Mouse (Mus musculus): ENCODE data around the gene Gm21987.
A peak's percentile ranks its signal among the peaks of the same experiment; 100 is the strongest.

Gm21987 gene

GRCm38 (mm10) chr16:38372876-38373275 is 26.0 kb downstream of the Gm21987 start:
- no peak for DNase-seq

- DNase-seq = no peak
Observed at GRCm38 (mm10) chr16:38373439-38373838, 26.6 kb downstream of the Gm21987 start.

- DNase-seq = no peak
Observed at GRCm38 (mm10) chr16:38373941-38374340, 27.1 kb downstream of the Gm21987 start.

- no peak for DNase-seq
Observed at GRCm38 (mm10) chr16:38374379-38375140, 27.7 kb downstream of the Gm21987 start.

- no peak for DNase-seq
Observed at GRCm38 (mm10) chr16:38375182-38375581, 28.3 kb downstream of the Gm21987 start.

- peak; percentile 66 for DNase-seq
Observed at GRCm38 (mm10) chr16:38376163-38376840, 29.5 kb downstream of the Gm21987 start.

GRCm38 (mm10) chr16:38376841-38377249 is 30.0 kb downstream of the Gm21987 start:
- no peak for DNase-seq

- no peak for DNase-seq
Observed at GRCm38 (mm10) chr16:38377546-38377945, 30.7 kb downstream of the Gm21987 start.

GRCm38 (mm10) chr16:38378591-38378990 is 31.8 kb downstream of the Gm21987 start:
- DNase-seq = no peak

GRCm38 (mm10) chr16:38379088-38379487 is 32.2 kb downstream of the Gm21987 start:
- no peak for DNase-seq

GRCm38 (mm10) chr16:38379493-38379892 is 32.7 kb downstream of the Gm21987 start:
- no peak for DNase-seq

GRCm38 (mm10) chr16:38379926-38380325 is 33.1 kb downstream of the Gm21987 start:
- DNase-seq = no peak

- no peak for DNase-seq
Observed at GRCm38 (mm10) chr16:38383683-38384082, 36.8 kb downstream of the Gm21987 start.

- no peak for DNase-seq
Observed at GRCm38 (mm10) chr16:38385184-38385634, 38.4 kb downstream of the Gm21987 start.

GRCm38 (mm10) chr16:38385700-38386099 is 38.9 kb downstream of the Gm21987 start:
- no peak for DNase-seq

- no peak for DNase-seq
Observed at GRCm38 (mm10) chr16:38387389-38387788, 40.5 kb downstream of the Gm21987 start.

- DNase-seq = no peak
Observed at GRCm38 (mm10) chr16:38388757-38389156, 41.9 kb downstream of the Gm21987 start.

- no peak for DNase-seq
Observed at GRCm38 (mm10) chr16:38389284-38389893, 42.5 kb downstream of the Gm21987 start.

- DNase-seq = no peak
Observed at GRCm38 (mm10) chr16:38390322-38390721, 43.5 kb downstream of the Gm21987 start.

- peak; percentile 25 to 33 for DNase-seq
Observed at GRCm38 (mm10) chr16:38392126-38392894, 45.5 kb downstream of the Gm21987 start.

GRCm38 (mm10) chr16:38394191-38394618 is 47.4 kb downstream of the Gm21987 start:
- no peak for DNase-seq

- no peak for DNase-seq
Observed at GRCm38 (mm10) chr16:38395060-38395730, 48.4 kb downstream of the Gm21987 start.
